Mouse (Mus musculus) adrenal gland (tissue): ENCODE results near the gene Pin1.

Experiments used
- intact Hi-C: fragments of 180-260 bp; cut with DNase I; formaldehyde crosslinking; loops from one replicate; pipeline ENCODE4 v1.15.1; 2025

The Pin1 gene

DNA sequence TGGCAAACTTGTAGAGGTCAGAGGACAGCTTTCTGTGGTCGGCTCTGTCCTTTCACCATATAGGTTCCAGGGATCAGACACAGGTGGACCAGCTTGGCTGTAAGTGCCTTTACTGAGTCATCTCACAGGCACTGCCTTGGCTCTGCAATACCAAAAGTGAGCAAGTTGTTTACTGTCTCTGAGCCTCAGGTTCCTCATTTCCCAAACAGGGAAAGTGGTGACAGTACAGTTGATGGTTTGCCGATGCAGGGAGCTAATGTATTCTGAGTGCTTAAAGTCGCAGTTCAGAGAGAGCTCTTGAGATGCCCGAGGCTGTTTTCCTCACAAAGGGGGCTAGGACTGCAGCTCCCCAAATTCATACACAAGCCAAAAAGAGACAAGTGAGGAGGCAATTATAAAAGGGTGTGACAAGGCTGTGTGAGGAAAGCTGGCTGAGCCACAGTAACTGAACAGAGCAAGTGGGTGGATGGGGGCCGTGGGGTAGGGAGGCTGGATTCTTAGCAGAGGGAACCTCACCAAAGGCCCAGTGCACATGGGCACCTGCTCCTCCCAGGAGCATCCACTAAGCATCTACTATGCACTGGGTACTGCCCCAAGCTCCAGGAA, 44.3 kb downstream of the Pin1 start:
- intact Hi-C loops: no loop called here

DNA sequence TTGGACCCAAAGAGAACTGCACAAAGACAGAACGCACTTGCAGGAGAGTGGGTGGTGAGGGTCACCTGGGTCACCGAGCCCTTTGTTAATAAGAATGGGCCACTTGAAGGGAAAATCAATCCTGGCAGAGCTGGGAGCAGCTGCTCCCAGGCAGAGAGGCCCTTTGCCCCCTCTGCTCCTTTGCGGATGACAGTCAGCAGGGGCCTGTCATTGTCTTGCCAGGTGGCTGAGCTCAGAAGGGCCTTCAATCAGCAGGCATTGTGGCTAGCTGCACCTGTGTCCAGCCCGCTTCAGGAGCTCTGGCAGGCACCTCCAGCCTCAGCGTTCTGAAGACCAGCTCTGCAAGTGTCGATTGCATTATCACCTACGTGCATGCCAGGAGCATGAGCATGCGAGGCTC, 45.6 kb downstream of the Pin1 start:
- intact Hi-C loops: no loop called here

GRCm38 (mm10) chr9:20703832-20704380, 52.0 kb downstream of the Pin1 start:
- intact Hi-C loops: no loop called here

- intact Hi-C loops: loop anchor here (5.0 kb wide), 1 partner anchor 43 kb away; no protein-coding TSS in a partner anchor
Observed at GRCm38 (mm10) chr9:20705420-20705819, 53.5 kb downstream of the Pin1 start.

DNA sequence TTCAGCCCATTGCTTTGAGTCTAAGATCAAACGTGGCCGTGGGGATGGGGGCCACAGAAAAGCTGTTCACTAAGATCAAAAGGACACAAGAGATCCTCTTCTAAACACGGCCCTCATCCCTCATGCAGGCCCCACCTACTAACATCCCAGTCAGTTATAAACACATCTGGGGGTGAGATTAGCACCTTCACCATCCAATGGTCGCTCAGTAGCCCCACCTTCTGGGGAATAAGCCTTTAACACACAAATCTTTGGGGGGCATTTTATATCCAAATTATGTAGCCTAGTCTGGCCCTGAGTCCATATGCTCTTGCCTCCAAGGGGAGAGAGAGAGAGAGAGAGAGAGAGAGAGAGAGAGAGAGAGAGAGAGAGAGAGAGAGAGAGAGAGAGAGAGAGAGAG, 54.1 kb downstream of the Pin1 start:
- intact Hi-C loops: loop anchor here (5.0 kb wide), 1 partner anchor 44 kb away; no protein-coding TSS in a partner anchor

DNA sequence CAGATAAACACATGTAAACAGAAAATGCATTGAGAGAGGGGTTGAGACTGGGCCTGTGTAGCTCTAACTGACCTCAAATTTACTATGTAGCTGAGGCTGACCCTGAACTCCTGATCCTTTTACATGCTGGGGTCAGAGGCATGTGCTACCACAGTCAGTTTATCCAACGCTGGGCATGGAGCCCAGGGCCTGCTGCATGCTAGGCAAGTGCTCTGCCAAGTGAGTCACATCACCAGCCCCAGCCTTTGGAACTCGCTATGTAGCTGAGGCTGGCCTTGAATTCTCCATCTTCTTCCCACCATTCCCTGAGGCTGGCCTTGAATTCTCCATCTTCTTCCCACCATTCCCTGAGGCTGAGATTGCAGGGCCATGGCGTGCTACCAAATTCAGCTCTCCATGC, 58.6 kb downstream of the Pin1 start:
- intact Hi-C loops: no loop called here

- intact Hi-C loops: no loop called here
Observed at GRCm38 (mm10) chr9:20712934-20713477, 61.1 kb downstream of the Pin1 start.

- intact Hi-C loops: no loop called here
Observed at GRCm38 (mm10) chr9:20713478-20713987, 61.6 kb downstream of the Pin1 start.

DNA sequence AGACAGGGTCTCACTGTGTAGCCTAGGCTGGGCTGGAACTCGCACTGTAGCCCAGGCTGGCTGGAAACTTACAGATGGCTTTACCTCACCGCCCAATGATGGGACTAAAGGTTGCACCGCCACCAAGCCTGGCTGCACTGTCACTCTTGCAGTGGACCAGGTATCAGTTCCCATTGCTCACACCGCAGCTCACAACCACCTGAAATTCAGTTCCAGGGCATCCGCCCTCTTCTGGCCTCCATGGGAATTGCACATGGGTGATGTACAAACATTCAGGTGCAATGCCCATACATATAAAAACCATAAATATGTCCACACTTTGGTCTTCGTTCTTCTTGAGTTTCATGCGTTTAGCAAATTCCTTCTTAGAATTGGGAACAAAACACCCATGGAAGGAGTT, 63.4 kb downstream of the Pin1 start:
- intact Hi-C loops: no loop called here
